Mouse (Mus musculus): ENCODE results near the gene Esyt1. TPM values are rescaled to one million over a fixed set of nuclear protein-coding genes. Genes with fewer than 3 reads are reported as not detected.

Esyt1 gene
- polyA plus RNA-seq, 1 experiment from 2014 or later, result 18.1 TPM

DNA sequence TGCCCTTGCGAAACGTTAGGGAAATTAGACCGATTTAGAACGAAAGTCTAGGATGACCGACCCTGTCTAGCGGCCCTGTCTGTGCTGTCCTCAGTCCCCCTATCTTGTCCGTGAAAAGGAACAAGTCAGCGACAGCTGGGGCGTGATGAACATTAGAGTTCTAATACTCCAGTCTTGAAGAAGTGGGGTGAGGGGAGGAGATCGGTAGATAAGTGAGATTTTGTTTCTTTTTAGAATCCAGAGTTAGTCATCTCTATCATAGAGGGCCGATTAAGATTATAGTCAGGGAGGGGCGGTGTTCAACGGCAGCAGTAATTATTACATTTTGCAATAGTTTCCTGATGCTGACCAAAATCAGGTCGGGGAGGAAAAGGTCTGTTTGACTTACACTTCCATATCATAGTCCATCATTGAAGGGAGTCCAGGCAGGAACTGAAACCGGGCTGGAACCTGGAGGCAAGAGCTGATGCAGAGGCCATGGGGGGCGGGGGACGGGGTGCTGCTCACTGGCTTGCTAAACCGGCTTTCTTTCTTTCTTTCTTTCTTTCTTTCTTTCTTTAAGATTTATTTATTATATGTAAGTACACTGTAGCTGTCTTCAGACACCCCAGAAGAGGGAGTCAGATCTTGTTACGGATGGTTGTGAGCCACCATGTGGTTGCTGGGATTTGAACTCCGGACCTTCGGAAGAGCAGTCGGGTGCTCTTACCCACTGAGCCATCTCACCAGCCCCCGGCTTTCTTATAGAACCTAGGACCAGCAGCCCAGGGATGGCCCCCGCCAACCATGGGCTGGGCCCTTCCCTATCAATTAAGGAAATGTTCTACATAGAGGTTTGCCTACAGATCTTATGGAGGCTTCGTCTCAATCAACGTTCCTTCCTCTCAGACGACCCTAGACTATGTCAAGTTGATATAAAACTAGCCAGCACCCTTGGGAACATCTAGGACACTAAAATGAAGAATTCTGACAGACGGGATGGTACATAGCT is 990 bp upstream of the Esyt1 start:
- DNase-seq (ENCODE audit: low spot score) (no peak), ATAC-seq (replicated peaks; ENCODE audit: low FRiP score) (no peak)
- H3K9ac ChIP-seq (ENCODE audit: low read length), result peak overlapping the region; percentile 65; the same call in 1 of the 2 replicates
- no peak overlapping the region for H3K27ac ChIP-seq (ENCODE audit: low read depth, low read length)
- 32% methylated on average over 28 of the region's 28 CpGs for WGBS
- H3K4me2 ChIP-seq (ENCODE audit: low read depth, low read length, severe bottlenecking), result peak overlapping the region; percentile 99
- peaks cover 4% of the 10 kb centered on the region; the same call in 1 of the 2 replicates for H3K4me1 ChIP-seq (replicated peaks; ENCODE audit: control insufficient read depth, insufficient read depth, low read length)
- H3K4me3 ChIP-seq (ENCODE audit: low read depth, low read length), result peak overlapping the region; percentile 64
- H3K27me3 ChIP-seq (ENCODE audit: control insufficient read depth, insufficient read depth, low read length), result peaks cover 22% of the 10 kb centered on the region
- H3K36me3 ChIP-seq (ENCODE audit: control insufficient read depth, insufficient read depth, low read length), result no peaks in the 10 kb centered on the region
- H3K9me3 ChIP-seq (ENCODE audit: control insufficient read depth, low read length), result no peaks in the 10 kb centered on the region

DNA sequence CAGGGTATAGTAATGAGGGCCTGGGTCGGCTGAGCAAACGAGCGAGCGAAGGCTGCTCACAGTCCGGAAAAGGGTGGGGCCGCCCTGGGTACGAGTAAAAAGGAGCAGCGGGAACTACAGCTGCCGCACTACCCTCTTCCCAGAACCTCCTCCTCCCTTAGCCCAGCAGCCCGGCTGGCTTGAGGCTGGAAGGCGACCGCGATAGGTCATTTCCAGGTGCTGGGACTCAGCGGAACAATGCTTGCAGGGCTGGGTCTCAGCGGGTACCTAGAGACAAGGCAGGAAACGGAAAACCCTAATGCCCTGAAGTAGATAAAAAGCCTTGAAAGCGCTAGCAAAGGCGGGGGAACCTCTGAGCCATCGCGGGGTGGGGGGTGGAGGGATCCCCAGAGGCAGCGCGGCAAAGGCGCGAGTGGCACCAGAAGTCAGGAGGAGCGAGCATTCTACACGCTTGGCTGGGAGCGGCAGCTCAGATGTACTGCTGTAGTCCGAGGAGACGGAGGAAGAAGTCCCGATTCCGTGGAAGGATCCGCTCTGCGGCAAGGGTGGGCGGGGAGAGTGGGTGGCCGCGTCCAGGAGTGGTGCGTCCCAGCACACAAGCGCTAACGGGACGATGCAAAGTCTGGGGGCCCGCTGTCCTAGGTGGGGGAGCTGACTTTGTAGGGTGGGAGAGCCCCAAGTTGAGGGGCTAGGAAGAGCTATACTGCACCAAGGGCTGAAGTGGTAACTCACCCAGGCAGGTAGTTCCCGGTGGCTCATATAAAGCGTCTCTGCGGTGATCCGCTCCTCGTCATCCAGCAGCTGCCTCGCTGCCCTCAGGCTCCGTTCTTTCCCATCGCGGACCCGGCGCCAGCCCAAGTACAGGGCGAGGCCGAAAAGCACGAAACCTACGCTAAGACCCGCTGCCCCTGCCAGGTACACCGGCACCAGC is 674 bp downstream of the Esyt1 start:
- ATAC-seq (replicated peaks; ENCODE audit: low FRiP score) (peak; percentile 57), DNase-seq (ENCODE audit: low spot score) (peak; percentile 82)
- H3K36me3 ChIP-seq (ENCODE audit: control insufficient read depth, insufficient read depth, low read length), result no peaks in the 10 kb centered on the region
- H3K9me3 ChIP-seq (ENCODE audit: control insufficient read depth, low read length), result no peaks in the 10 kb centered on the region
- peaks cover 4% of the 10 kb centered on the region; the same call in 1 of the 2 replicates for H3K4me1 ChIP-seq (replicated peaks; ENCODE audit: control insufficient read depth, insufficient read depth, low read length)
- peak overlapping the region; percentile 99 for H3K4me2 ChIP-seq (ENCODE audit: low read depth, low read length, severe bottlenecking)
- under 1% methylated on average over 58 of the region's 58 CpGs for WGBS
- H3K27me3 ChIP-seq (ENCODE audit: control insufficient read depth, insufficient read depth, low read length), result peaks cover 22% of the 10 kb centered on the region
- peak overlapping the region; percentile 64 for H3K4me3 ChIP-seq (ENCODE audit: low read depth, low read length)
- H3K9ac ChIP-seq (ENCODE audit: low read length), result peak overlapping the region; percentile 65
- peak overlapping the region; percentile 41; the same call in 1 of the 2 replicates for H3K27ac ChIP-seq (ENCODE audit: low read depth, low read length)

DNA sequence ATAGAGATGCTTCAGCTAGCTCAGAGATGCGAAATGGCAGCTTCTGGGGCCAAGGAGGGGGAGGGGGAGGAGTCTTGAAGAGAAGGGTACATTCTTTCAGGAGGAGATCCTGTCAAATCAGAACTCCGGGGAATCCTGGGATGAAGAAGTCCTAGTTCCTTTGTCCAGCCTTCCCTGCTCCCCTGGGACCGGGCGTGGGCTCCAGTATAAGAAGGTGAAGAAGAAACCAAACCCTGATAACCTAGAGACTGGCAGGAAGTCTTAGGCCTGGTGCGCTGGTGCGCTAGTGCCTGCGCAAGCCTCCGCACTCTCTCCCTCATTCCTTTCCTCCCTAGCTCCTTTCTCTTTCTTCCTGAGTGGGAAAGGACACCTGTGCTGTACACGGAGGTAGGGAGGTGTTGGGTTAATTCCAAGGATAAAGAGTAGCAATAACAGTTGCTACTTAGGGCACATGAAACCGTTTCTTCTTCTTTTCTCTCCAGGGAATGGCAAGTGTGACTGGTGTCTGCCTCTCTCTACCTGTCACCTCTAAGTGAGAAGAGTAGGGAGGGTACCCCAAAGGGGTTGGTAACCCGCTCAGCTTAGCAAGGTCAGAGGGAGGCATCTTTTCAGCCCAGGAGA is 1.4 kb downstream of the Esyt1 start:
- Histone ChIP-seq H3K36me3 (ENCODE audit: control insufficient read depth, insufficient read depth, low read length) (no peaks in the 10 kb centered on the region), H3K27ac (ENCODE audit: low read depth, low read length) (no peak overlapping the region), H3K9ac (ENCODE audit: low read length) (peak overlapping the region; percentile 65; the same call in 1 of the 2 replicates), H3K9me3 (ENCODE audit: control insufficient read depth, low read length) (no peaks in the 10 kb centered on the region), H3K27me3 (ENCODE audit: control insufficient read depth, insufficient read depth, low read length) (peaks cover 22% of the 10 kb centered on the region), H3K4me1 (replicated peaks; ENCODE audit: control insufficient read depth, insufficient read depth, low read length) (peaks cover 4% of the 10 kb centered on the region; the same call in 1 of the 2 replicates), H3K4me2 (ENCODE audit: low read depth, low read length, severe bottlenecking) (peak overlapping the region; percentile 99), H3K4me3 (ENCODE audit: low read depth, low read length) (peak overlapping the region; percentile 64)
- no peak for ATAC-seq (replicated peaks; ENCODE audit: low FRiP score)
- DNase-seq (ENCODE audit: low spot score), result no peak
- WGBS, result 6% methylated on average over 11 of the region's 11 CpGs

DNA sequence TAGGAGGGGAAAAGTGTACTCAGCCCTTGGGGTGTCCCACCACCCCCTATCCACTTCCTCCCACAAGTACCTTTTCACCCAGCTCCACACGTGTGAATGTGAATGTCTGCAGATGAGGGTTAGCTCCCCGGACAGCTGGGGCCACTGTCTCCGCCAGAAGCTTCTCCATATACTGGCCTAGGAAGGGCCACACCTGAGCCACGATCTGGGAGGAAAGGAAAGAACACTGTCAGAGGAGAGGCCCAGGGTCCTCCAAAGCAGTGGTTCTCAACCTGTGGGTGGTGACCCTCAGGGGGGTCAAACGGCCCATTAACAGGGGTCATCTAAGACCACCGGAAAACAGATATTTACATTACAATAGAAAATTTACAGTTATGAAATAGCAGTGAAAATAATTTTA is 3.3 kb downstream of the Esyt1 start:
- no peak for DNase-seq (ENCODE audit: low spot score)
- Histone ChIP-seq H3K9me3 (ENCODE audit: control insufficient read depth, low read length) (no peaks in the 10 kb centered on the region), H3K4me3 (ENCODE audit: low read depth, low read length) (no peak overlapping the region), H3K4me2 (ENCODE audit: low read depth, low read length, severe bottlenecking) (no peak overlapping the region), H3K4me1 (replicated peaks; ENCODE audit: control insufficient read depth, insufficient read depth, low read length) (peaks cover 4% of the 10 kb centered on the region; the same call in 1 of the 2 replicates), H3K27ac (ENCODE audit: low read depth, low read length) (no peak overlapping the region), H3K36me3 (ENCODE audit: control insufficient read depth, insufficient read depth, low read length) (no peaks in the 10 kb centered on the region), H3K27me3 (ENCODE audit: control insufficient read depth, insufficient read depth, low read length) (peaks cover 28% of the 10 kb centered on the region), H3K9ac (ENCODE audit: low read length) (no peak overlapping the region)
- ATAC-seq (replicated peaks; ENCODE audit: low FRiP score), result no peak
- 74% methylated on average over 6 of the region's 6 CpGs for WGBS

DNA sequence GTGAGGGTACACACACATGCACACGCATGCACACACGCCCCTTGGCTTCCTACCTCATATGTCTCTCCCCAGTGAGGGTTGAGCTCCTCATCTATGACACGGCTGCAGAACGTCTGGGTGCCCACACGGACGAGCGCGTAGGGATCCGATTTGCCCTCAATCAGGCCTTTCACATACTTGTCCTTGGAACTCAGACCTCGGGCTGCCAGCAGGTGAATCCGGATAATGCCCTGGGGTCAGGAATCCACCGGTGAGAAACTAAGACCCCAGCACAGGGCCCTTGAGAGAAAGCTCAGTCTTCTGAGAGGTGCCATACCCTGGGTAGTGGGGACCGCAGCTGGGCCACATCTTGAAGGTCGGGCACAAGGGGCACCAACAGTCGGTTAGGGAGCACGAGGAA is 5.1 kb downstream of the Esyt1 start:
- peaks cover 39% of the 10 kb centered on the region for H3K27me3 ChIP-seq (ENCODE audit: control insufficient read depth, insufficient read depth, low read length)
- H3K27ac ChIP-seq (ENCODE audit: low read depth, low read length), result no peak overlapping the region
- peaks cover 4% of the 10 kb centered on the region; the same call in 1 of the 2 replicates for H3K4me1 ChIP-seq (replicated peaks; ENCODE audit: control insufficient read depth, insufficient read depth, low read length)
- no peaks in the 10 kb centered on the region for H3K36me3 ChIP-seq (ENCODE audit: control insufficient read depth, insufficient read depth, low read length)
- H3K4me3 ChIP-seq (ENCODE audit: low read depth, low read length), result no peak overlapping the region
- H3K9ac ChIP-seq (ENCODE audit: low read length), result no peak overlapping the region
- DNase-seq (ENCODE audit: low spot score) (no peak), ATAC-seq (replicated peaks; ENCODE audit: low FRiP score) (no peak)
- no peaks in the 10 kb centered on the region for H3K9me3 ChIP-seq (ENCODE audit: control insufficient read depth, low read length)
- whole genome bisulfite sequencing, result 86% methylated on average over 16 of the region's 16 CpGs
- no peak overlapping the region for H3K4me2 ChIP-seq (ENCODE audit: low read depth, low read length, severe bottlenecking)

DNA sequence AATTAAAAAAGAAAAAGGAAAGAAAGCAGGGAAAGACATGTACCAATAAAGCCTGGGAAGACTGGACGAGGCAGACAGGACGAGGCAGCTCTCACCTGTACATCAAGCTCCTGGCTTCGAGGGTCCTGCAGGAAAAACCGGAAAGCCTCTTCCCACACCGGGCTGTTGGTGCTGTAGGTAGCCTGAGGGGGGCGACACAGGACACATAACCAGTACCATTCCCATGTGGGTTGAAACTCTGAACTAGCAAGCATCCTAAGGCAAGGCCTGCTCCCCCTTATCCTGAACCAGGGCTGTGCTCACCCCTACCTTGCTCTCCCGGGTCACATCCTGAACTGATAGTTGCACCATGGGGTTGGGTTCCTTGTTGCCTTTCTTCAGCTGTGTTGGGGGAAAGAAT is 6.8 kb downstream of the Esyt1 start:
- no peak overlapping the region for H3K4me2 ChIP-seq (ENCODE audit: low read depth, low read length, severe bottlenecking)
- peaks cover under 1% of the 10 kb centered on the region; the same call in 1 of the 2 replicates for H3K4me1 ChIP-seq (replicated peaks; ENCODE audit: control insufficient read depth, insufficient read depth, low read length)
- H3K27me3 ChIP-seq (ENCODE audit: control insufficient read depth, insufficient read depth, low read length), result peaks cover 31% of the 10 kb centered on the region
- H3K36me3 ChIP-seq (ENCODE audit: control insufficient read depth, insufficient read depth, low read length), result no peaks in the 10 kb centered on the region
- H3K9me3 ChIP-seq (ENCODE audit: control insufficient read depth, low read length), result no peaks in the 10 kb centered on the region
- WGBS, result 71% methylated on average over 7 of the region's 7 CpGs
- no peak overlapping the region for H3K27ac ChIP-seq (ENCODE audit: low read depth, low read length)
- no peak for ATAC-seq (replicated peaks; ENCODE audit: low FRiP score)
- DNase-seq (ENCODE audit: low spot score), result peak; percentile 69
- H3K9ac ChIP-seq (ENCODE audit: low read length), result no peak overlapping the region
- no peak overlapping the region for H3K4me3 ChIP-seq (ENCODE audit: low read depth, low read length)

DNA sequence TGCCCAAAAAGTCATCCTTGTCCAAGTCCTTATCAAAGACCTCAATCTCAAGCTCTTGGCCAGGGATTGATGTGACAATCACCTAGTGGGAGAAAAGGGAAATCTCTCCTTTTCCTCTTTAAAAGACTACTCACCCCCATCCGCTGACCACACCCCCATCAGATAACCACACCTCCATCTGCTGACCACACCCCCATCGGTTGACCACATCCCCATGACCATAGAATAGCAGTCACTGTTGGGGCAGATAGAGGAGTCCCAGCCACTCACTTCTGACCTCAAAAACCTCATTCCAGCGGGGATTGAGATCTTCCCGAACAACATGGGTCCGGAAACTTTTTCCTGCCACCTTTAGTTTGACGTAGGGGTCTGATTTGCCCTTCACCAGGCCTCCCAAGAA is 9.0 kb downstream of the Esyt1 start:
- Histone ChIP-seq H3K4me2 (ENCODE audit: low read depth, low read length, severe bottlenecking) (no peak overlapping the region), H3K27ac (ENCODE audit: low read depth, low read length) (no peak overlapping the region), H3K4me3 (ENCODE audit: low read depth, low read length) (no peak overlapping the region), H3K4me1 (replicated peaks; ENCODE audit: control insufficient read depth, insufficient read depth, low read length) (no peaks in the 10 kb centered on the region), H3K9me3 (ENCODE audit: control insufficient read depth, low read length) (no peaks in the 10 kb centered on the region), H3K36me3 (ENCODE audit: control insufficient read depth, insufficient read depth, low read length) (no peaks in the 10 kb centered on the region; the same call in 1 of the 2 replicates), H3K27me3 (ENCODE audit: control insufficient read depth, insufficient read depth, low read length) (peaks cover 23% of the 10 kb centered on the region), H3K9ac (ENCODE audit: low read length) (no peak overlapping the region)
- WGBS, result 15% methylated on average over 6 of the region's 6 CpGs
- no peak for DNase-seq (ENCODE audit: low spot score)
- no peak for ATAC-seq (replicated peaks; ENCODE audit: low FRiP score)

DNA sequence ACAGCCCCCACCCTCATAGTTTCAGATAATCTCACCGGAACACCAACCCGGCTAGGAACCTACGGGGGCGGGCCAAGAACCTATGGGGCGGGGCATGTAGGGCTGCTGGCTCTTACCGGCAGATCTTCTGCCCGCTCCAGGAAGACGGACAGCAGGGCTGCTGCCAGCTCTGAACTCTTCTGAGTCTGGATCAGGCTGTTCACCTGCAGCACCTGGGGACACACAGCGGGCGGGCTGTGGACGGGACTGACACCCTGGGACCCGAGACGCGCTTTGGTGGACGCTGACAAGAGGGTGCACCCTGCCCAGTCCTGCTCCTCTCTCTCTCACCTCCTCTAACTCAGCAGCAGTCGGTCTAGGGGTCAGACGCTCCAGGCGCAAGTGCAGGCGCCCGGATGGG is 9.6 kb downstream of the Esyt1 start:
- Histone ChIP-seq H3K9me3 (ENCODE audit: control insufficient read depth, low read length) (no peaks in the 10 kb centered on the region), H3K27ac (ENCODE audit: low read depth, low read length) (no peak overlapping the region), H3K4me3 (ENCODE audit: low read depth, low read length) (no peak overlapping the region), H3K4me2 (ENCODE audit: low read depth, low read length, severe bottlenecking) (peak overlapping the region; percentile 18; the same call in 1 of the 2 replicates), H3K36me3 (ENCODE audit: control insufficient read depth, insufficient read depth, low read length) (no peaks in the 10 kb centered on the region; the same call in 1 of the 2 replicates), H3K9ac (ENCODE audit: low read length) (no peak overlapping the region), H3K27me3 (ENCODE audit: control insufficient read depth, insufficient read depth, low read length) (peaks cover 23% of the 10 kb centered on the region), H3K4me1 (replicated peaks; ENCODE audit: control insufficient read depth, insufficient read depth, low read length) (no peaks in the 10 kb centered on the region)
- ATAC-seq (replicated peaks; ENCODE audit: low FRiP score) (no peak), DNase-seq (ENCODE audit: low spot score) (no peak)
- WGBS, result 9% methylated on average over 20 of the region's 20 CpGs

All from forebrain, embryonic 11.5 days (tissue).